Mouse (Mus musculus): ENCODE measurements at regions not wholly inside any gene's neighbourhood (a gene's known extent, or its start where the extent isn't known, plus 50 kb on each side); places are given as distances from the start of the nearest gene placed in this dataset.

DNA sequence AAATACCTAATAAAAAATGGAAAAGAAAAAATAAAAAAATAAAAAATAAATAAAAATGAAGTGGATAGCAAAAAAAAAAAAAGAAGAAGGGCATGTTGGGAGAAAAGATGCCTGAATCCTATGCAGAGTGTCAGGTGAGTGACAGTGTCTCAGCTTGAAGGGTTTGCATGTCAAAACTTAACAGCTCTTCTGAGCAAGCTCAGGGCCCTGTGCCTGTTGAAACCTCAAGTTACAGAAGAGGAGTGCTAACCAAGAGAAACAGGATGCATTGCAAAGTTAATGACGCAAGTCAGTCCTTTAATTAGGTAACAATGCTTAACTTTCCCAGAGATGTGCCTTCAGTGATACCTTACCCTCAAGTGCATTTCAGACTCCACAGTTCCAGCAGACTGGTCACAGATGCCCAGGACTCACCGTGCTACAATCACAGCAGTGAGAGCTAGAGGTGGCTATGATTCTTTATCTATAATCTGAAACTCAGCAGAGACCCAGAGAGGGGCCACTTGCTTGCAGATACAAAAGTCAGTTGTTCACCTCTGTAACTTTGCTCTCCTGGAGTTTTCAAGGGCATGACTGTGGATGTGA is 149.7 kb downstream of the Gm7361 start:
- H3K4me3 ChIP-seq: no peak overlapping the region
- TF ChIP-seq USF1 (IDR thresholded peaks at IDR 0.05; ENCODE audit: low read depth): no peak
- no peak for TF ChIP-seq POLR2AphosphoS2 (IDR thresholded peaks at IDR 0.05; ENCODE audit: insufficient read length, low read depth)
- TF ChIP-seq E2F4 (IDR thresholded peaks at IDR 0.05; ENCODE audit: insufficient read depth): no peak
- TF ChIP-seq TCF3 (IDR thresholded peaks at IDR 0.05; ENCODE audit: insufficient read length, low read depth): no peak
- no peak for TF ChIP-seq SRF (IDR thresholded peaks at IDR 0.05; ENCODE audit: control insufficient read depth, insufficient read length, low read depth)
- no peak for TF ChIP-seq POLR2A (IDR thresholded peaks at IDR 0.05; ENCODE audit: insufficient read length, low read depth)
- TF ChIP-seq MYOG (IDR thresholded peaks at IDR 0.05; ENCODE audit: control insufficient read depth in 1 of 3, insufficient read depth in 1 of 3, insufficient read length in 2 of 3, low read depth in 2 of 3): no peak
- no peak for TF ChIP-seq TCF12 (IDR thresholded peaks at IDR 0.05; ENCODE audit: insufficient read depth, poor library complexity, severe bottlenecking)
- no peak for TF ChIP-seq MYOD1 (IDR thresholded peaks at IDR 0.05; ENCODE audit: control insufficient read depth in 1 of 3, insufficient read length in 2 of 3, low read depth in 2 of 3)
- TF ChIP-seq MAX (IDR thresholded peaks at IDR 0.05; ENCODE audit: low read depth): no peak
- TF ChIP-seq REST (IDR thresholded peaks at IDR 0.05; ENCODE audit: insufficient read depth, insufficient read length): no peak
- no peak for TF ChIP-seq CEBPB (IDR thresholded peaks at IDR 0.05; ENCODE audit: insufficient read depth, poor library complexity, severe bottlenecking)
- H3K36me3 ChIP-seq (ENCODE audit: control insufficient read depth, insufficient read depth): no peaks in the 10 kb centered on the region
- H3ac ChIP-seq (ENCODE audit: control insufficient read depth, insufficient read length): no peak overlapping the region
- no peaks in the 10 kb centered on the region for H3K27me3 ChIP-seq (ENCODE audit: control insufficient read depth, insufficient read depth, insufficient read length)
- H3K4me2 ChIP-seq (ENCODE audit: low read depth): no peak overlapping the region
- H3K79me2 ChIP-seq (ENCODE audit: control insufficient read depth, insufficient read depth): no peaks in the 10 kb centered on the region

DNA sequence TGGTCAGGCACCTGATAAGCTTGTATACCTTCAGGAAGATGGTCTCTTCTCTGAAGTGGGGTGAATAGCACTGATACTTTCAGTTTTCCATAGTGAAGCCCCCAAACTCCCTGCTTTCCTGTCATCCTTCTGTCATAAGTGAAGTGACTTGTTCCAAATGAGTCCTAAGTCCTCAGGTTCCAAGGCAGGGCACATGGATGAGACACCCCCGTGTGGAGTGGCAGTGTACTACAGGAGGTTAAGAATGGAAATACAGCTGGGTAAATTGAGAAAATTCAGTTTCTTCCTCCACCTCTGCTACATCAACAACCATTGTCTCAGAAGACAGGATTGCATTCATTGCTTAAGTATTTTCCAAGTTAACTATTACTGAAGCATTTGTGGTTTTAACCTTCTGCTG is 155.7 kb downstream of the Gm7361 start:
- Histone ChIP-seq H3K4me3 (no peak overlapping the region), H3K79me2 (ENCODE audit: control insufficient read depth, insufficient read depth) (no peaks in the 10 kb centered on the region), H3K4me2 (ENCODE audit: low read depth) (no peak overlapping the region), H3K36me3 (ENCODE audit: control insufficient read depth, insufficient read depth) (no peaks in the 10 kb centered on the region), H3K27me3 (ENCODE audit: control insufficient read depth, insufficient read depth, insufficient read length) (no peaks in the 10 kb centered on the region), H3ac (ENCODE audit: control insufficient read depth, insufficient read length) (no peak overlapping the region)
- TF ChIP-seq MYOD1 (IDR thresholded peaks at IDR 0.05; ENCODE audit: control insufficient read depth in 1 of 3, insufficient read length in 2 of 3, low read depth in 2 of 3) (no peak), USF1 (IDR thresholded peaks at IDR 0.05; ENCODE audit: low read depth) (no peak), POLR2A (IDR thresholded peaks at IDR 0.05; ENCODE audit: insufficient read length, low read depth) (no peak), E2F4 (IDR thresholded peaks at IDR 0.05; ENCODE audit: insufficient read depth) (no peak), POLR2AphosphoS2 (IDR thresholded peaks at IDR 0.05; ENCODE audit: insufficient read length, low read depth) (no peak), MAX (IDR thresholded peaks at IDR 0.05; ENCODE audit: low read depth) (no peak), REST (IDR thresholded peaks at IDR 0.05; ENCODE audit: insufficient read depth, insufficient read length) (no peak), TCF3 (IDR thresholded peaks at IDR 0.05; ENCODE audit: insufficient read length, low read depth) (no peak), CEBPB (IDR thresholded peaks at IDR 0.05; ENCODE audit: insufficient read depth, poor library complexity, severe bottlenecking) (no peak)

DNA sequence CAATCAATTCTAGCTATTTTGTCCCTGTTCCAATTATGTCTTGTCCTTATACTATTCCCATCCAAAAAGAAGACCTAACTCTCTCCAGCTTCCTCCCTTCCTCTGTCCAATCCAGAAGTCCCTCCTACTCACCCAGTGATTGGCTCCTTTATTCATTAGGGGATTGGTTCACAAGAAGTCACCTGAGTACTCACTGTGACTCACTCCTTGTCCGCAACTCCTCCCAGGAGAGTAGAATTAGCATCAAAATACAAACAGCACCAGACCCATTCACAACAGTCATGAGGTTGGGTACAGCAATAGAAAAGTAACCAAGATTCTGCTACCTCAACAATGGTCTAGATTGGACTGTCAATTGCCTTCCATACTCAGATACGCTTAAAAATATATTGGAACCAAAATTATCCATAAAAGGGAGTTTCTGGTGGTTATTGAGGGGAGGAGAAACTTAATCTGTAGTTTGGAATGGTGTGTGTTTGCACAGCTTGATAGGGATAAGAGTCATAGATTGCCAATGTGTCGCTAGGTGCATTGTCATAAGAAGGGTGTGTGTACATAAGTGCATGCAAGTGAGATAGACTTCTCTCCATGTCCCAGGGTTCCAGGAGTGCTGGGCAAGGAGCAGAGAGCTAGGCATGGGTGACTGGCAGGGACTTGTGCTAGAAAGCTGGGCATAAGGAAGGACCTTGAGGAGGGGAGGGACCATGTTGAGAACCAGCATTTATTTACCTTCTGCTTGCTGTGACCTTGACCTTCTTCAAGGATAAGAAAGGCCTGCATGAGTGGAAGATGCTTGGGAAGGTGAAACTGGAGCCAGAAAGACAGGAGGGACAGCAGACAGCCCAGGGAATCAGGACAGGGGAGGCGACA is 187.1 kb downstream of the Gm7361 start:
- H3K4me2 ChIP-seq (ENCODE audit: low read depth): no peak overlapping the region
- H3K79me2 ChIP-seq (ENCODE audit: control insufficient read depth, insufficient read depth): no peaks in the 10 kb centered on the region
- TF ChIP-seq E2F4 (IDR thresholded peaks at IDR 0.05; ENCODE audit: insufficient read depth) (no peak), POLR2AphosphoS2 (IDR thresholded peaks at IDR 0.05; ENCODE audit: insufficient read length, low read depth) (no peak), TCF12 (IDR thresholded peaks at IDR 0.05; ENCODE audit: insufficient read depth, poor library complexity, severe bottlenecking) (no peak), MYOG (IDR thresholded peaks at IDR 0.05; ENCODE audit: control insufficient read depth in 1 of 3, insufficient read depth in 1 of 3, insufficient read length in 2 of 3, low read depth in 2 of 3) (no peak), REST (IDR thresholded peaks at IDR 0.05; ENCODE audit: insufficient read depth, insufficient read length) (no peak), CEBPB (IDR thresholded peaks at IDR 0.05; ENCODE audit: insufficient read depth, poor library complexity, severe bottlenecking) (no peak), TCF3 (IDR thresholded peaks at IDR 0.05; ENCODE audit: insufficient read length, low read depth) (no peak), USF1 (IDR thresholded peaks at IDR 0.05; ENCODE audit: low read depth) (no peak), MYOD1 (IDR thresholded peaks at IDR 0.05; ENCODE audit: control insufficient read depth in 1 of 3, insufficient read length in 2 of 3, low read depth in 2 of 3) (no peak)

DNA sequence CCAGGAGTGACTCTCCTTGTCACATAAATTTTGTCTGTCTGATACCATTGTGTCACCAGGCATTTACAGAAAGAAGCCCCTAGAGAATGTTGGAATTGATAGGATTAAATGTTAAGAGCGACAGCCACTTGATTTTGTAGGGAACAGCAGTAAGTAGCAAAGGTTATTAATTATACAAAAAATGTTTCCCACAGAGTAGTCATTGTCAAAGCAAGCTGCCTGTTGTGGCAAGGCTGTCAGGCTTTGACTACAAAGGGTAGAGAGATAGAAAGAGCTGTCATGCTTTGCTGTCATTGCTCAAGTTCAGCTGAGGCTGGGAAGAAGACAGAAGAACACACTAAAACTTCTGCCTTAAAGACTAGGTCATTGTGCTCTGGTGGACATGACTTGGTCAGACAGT is 193.8 kb downstream of the Gm7361 start:
- Histone ChIP-seq H3K27me3 (ENCODE audit: control insufficient read depth, insufficient read depth, insufficient read length) (no peaks in the 10 kb centered on the region), H3K36me3 (ENCODE audit: control insufficient read depth, insufficient read depth) (no peaks in the 10 kb centered on the region), H3ac (ENCODE audit: control insufficient read depth, insufficient read length) (no peak overlapping the region), H3K4me2 (ENCODE audit: low read depth) (no peak overlapping the region), H3K79me2 (ENCODE audit: control insufficient read depth, insufficient read depth) (no peaks in the 10 kb centered on the region), H3K4me3 (no peak overlapping the region)
- no peak for TF ChIP-seq E2F4 (IDR thresholded peaks at IDR 0.05; ENCODE audit: insufficient read depth)
- no peak for TF ChIP-seq MYOD1 (IDR thresholded peaks at IDR 0.05; ENCODE audit: control insufficient read depth in 1 of 3, insufficient read length in 2 of 3, low read depth in 2 of 3)
- no peak for TF ChIP-seq SRF (IDR thresholded peaks at IDR 0.05; ENCODE audit: control insufficient read depth, insufficient read length, low read depth)
- TF ChIP-seq USF1 (IDR thresholded peaks at IDR 0.05; ENCODE audit: low read depth): no peak
- TF ChIP-seq MAX (IDR thresholded peaks at IDR 0.05; ENCODE audit: low read depth): no peak

More for the DNA sequence above, 187.1 kb downstream of the Gm7361 start:
- H3K4me3 ChIP-seq: no peak overlapping the region
- H3ac ChIP-seq (ENCODE audit: control insufficient read depth, insufficient read length): no peak overlapping the region
- no peaks in the 10 kb centered on the region for H3K36me3 ChIP-seq (ENCODE audit: control insufficient read depth, insufficient read depth)
- no peaks in the 10 kb centered on the region for H3K27me3 ChIP-seq (ENCODE audit: control insufficient read depth, insufficient read depth, insufficient read length)

All from myocyte (in vitro differentiated cells).